Mouse (Mus musculus): Measurements from ENCODE around the gene Ctdsp2. TPM values are rescaled to one million over a fixed set of nuclear protein-coding genes. Genes with fewer than 3 reads are reported as not detected.

Ctdsp2 gene
- polyA plus RNA-seq (2012; rRNA removed): 179 and 182 TPM in 2 replicates

DNA sequence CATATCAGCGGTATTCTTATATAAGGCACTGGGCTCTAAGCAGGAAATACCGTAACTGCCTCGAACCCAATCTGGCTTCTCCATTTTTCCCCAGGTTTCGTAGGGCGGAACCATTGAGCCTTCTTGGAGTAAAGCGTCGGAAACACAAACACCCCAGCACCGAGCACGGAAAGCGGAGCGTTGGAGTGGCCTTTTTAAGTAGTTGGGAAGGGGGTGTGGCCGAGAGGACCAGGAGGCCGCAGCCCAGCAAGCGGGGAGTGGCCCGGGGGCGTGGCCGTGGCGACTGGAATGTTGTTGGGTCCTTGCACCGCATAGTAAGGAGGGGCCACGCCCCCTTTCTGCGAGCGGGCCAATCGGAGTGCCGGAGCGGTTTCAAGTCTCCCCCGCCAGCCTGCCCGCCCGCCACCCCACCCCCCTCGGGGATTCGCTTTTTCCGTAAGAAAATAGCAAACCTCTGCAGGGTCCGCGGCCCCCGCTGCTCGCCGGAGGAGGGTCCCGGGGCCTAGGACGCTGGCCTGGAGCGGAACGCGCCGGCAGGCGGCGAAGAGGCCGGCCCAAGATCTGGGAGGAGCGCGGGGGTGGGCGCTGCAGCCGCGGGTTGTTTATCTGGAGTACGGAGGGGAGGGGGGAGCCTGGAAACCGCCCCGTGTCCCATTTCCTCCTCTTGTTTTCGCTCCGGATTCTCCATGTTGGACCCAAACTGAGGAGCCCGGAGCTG is at the start of gene Ctdsp2:
TSS of gene Ctdsp2 (plus strand) at position 441 of the 718 bp plus-strand sequence.
- Histone ChIP-seq H3K4me1 (replicated peaks; ENCODE audit: control insufficient read depth, insufficient read depth, low read length) (peaks cover 38% of the 10 kb centered on the region), H3K4me3 (ENCODE audit: control insufficient read depth, insufficient read depth, low read length) (peak within 1 kb of the TSS; percentile 81), H3K27ac (ENCODE audit: control insufficient read depth, insufficient read depth, low read length) (peak within 1 kb of the TSS; percentile 52), H3K27me3 (ENCODE audit: control insufficient read depth, insufficient read depth, low read length) (no peaks in the 10 kb centered on the region), H3K36me3 (ENCODE audit: control insufficient read depth, insufficient read depth, low read length) (no peaks in the 10 kb centered on the region)
- peak; percentile 98 for DNase-seq
- 0 out of 2 replicates have a peak, but pooled peaks have one; percentile 14 for TF ChIP-seq CTCF (IDR thresholded peaks at IDR 0.05; ENCODE audit: borderline replicate concordance, control insufficient read depth, extremely low read depth, insufficient read depth, low read length, poor library complexity)
- TF ChIP-seq POLR2A (IDR thresholded peaks at IDR 0.05; ENCODE audit: control insufficient read depth, extremely low read depth, insufficient read depth, low read length, poor library complexity): peak; percentile 53; the same call in 1 of the 2 replicates
- 1% methylated on average over 56 of the region's 56 CpGs for WGBS

DNA sequence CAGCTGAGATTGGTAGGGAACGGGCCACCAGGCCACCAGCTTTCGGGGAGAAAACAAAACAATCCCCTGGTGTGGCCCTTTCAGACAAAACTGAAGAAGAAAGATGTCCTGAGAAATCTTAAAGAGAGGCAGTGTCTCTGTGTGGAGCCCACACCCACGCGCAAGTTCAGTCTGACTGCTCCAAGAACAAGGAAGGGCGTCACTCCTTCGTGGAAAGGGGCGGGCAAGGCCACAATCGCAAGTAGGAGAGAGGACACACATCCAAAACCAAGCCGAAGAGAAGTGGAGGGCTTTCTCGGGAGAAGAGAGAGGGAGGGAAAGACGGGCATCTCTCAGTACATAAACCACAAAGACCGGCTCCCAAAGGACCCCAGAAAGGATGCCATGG is 49.7 kb upstream of the Ctdsp2 start:
- peaks cover 11% of the 10 kb centered on the region; the same call in 1 of the 2 replicates for H3K27me3 ChIP-seq (ENCODE audit: control insufficient read depth, insufficient read depth, low read length)
- WGBS: 56% methylated on average over 12 of the region's 12 CpGs
- H3K36me3 ChIP-seq (ENCODE audit: control insufficient read depth, insufficient read depth, low read length): no peaks in the 10 kb centered on the region
- peak overlapping the region; percentile 45; the same call in 1 of the 2 replicates for H3K27ac ChIP-seq (ENCODE audit: control insufficient read depth, insufficient read depth, low read length)
- TF ChIP-seq POLR2A (IDR thresholded peaks at IDR 0.05; ENCODE audit: control insufficient read depth, extremely low read depth, insufficient read depth, low read length, poor library complexity) (no peak), CTCF (IDR thresholded peaks at IDR 0.05; ENCODE audit: borderline replicate concordance, control insufficient read depth, extremely low read depth, insufficient read depth, low read length, poor library complexity) (no peak)
- no peak for DNase-seq
- H3K4me1 ChIP-seq (replicated peaks; ENCODE audit: control insufficient read depth, insufficient read depth, low read length): no peaks in the 10 kb centered on the region
- H3K4me3 ChIP-seq (ENCODE audit: control insufficient read depth, insufficient read depth, low read length): peak overlapping the region; percentile 25; the same call in 1 of the 2 replicates

DNA sequence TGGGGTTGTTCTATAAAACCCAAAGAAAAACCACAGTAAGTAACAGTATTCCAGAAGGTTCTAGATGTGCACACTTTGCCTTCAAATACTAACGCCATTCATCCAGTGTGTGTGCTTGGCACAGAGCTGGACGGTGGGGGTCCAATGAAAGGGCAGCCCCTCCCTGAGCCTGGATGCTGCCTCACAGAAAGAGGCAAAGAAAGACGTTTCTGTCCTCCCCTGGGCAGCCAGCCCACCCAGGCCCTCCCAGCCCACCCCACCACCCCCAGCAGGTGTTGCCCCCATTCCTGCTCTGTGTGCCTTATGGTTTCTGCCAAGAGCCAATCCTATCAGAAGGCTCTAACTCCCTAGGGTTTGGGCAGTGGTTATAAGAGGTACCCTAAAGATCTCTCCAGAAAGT is 49.0 kb upstream of the Ctdsp2 start:
- H3K36me3 ChIP-seq (ENCODE audit: control insufficient read depth, insufficient read depth, low read length): no peaks in the 10 kb centered on the region
- whole genome bisulfite sequencing: 84% methylated on average over 3 of the region's 3 CpGs
- H3K4me3 ChIP-seq (ENCODE audit: control insufficient read depth, insufficient read depth, low read length): no peak overlapping the region
- DNase-seq: no peak
- peaks cover 11% of the 10 kb centered on the region; the same call in 1 of the 2 replicates for H3K27me3 ChIP-seq (ENCODE audit: control insufficient read depth, insufficient read depth, low read length)
- TF ChIP-seq CTCF (IDR thresholded peaks at IDR 0.05; ENCODE audit: borderline replicate concordance, control insufficient read depth, extremely low read depth, insufficient read depth, low read length, poor library complexity) (no peak), POLR2A (IDR thresholded peaks at IDR 0.05; ENCODE audit: control insufficient read depth, extremely low read depth, insufficient read depth, low read length, poor library complexity) (no peak)
- no peaks in the 10 kb centered on the region for H3K4me1 ChIP-seq (replicated peaks; ENCODE audit: control insufficient read depth, insufficient read depth, low read length)
- no peak overlapping the region for H3K27ac ChIP-seq (ENCODE audit: control insufficient read depth, insufficient read depth, low read length)

DNA sequence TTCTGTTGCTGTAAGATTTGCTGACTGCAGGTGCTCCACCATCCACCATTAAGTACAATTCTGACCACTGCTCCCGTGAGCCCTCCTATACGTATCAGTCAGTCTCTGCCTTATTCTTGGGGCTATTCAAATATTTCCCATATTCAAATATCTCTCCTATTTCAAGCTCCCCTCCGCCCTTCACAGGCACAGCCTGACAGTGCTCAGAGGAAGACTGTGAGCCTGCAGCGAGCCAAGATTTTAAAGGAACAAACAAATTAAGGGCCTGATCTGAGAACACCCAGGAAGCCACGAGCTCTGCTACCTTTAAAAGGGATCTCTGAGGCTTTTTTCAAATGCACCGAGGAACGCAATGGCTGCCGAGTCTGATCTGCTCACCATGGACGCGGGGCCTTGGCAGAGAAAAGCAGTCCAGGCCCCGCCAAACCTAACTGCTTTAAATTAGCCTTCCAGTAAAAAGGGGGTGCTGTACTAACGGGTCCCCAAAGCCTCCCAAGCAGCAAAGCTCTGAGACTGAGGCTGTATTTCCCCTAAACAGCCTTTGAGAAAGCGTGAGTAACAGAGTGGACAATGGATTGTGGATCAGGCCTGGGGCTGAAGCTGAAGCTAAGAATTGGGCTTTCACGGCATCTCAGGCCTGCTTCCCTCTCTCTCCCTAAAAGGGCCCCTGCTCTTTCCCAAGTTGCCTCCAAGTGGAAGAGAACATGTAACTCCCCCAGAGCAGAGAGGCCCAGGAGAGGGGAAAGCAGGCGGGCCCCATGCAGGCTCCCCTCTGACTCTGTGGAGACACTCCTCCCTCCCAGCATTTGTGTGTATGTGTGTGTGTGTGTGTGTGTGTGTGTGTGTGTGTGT is 48.0 kb upstream of the Ctdsp2 start:
- peaks cover 9% of the 10 kb centered on the region for H3K4me1 ChIP-seq (replicated peaks; ENCODE audit: control insufficient read depth, insufficient read depth, low read length)
- TF ChIP-seq POLR2A (IDR thresholded peaks at IDR 0.05; ENCODE audit: control insufficient read depth, extremely low read depth, insufficient read depth, low read length, poor library complexity) (no peak), CTCF (IDR thresholded peaks at IDR 0.05; ENCODE audit: borderline replicate concordance, control insufficient read depth, extremely low read depth, insufficient read depth, low read length, poor library complexity) (no peak)
- no peak for DNase-seq
- no peak overlapping the region for H3K27ac ChIP-seq (ENCODE audit: control insufficient read depth, insufficient read depth, low read length)
- peaks cover 11% of the 10 kb centered on the region; the same call in 1 of the 2 replicates for H3K27me3 ChIP-seq (ENCODE audit: control insufficient read depth, insufficient read depth, low read length)
- WGBS: 81% methylated on average over 15 of the region's 15 CpGs
- no peak overlapping the region for H3K4me3 ChIP-seq (ENCODE audit: control insufficient read depth, insufficient read depth, low read length)
- H3K36me3 ChIP-seq (ENCODE audit: control insufficient read depth, insufficient read depth, low read length): no peaks in the 10 kb centered on the region

DNA sequence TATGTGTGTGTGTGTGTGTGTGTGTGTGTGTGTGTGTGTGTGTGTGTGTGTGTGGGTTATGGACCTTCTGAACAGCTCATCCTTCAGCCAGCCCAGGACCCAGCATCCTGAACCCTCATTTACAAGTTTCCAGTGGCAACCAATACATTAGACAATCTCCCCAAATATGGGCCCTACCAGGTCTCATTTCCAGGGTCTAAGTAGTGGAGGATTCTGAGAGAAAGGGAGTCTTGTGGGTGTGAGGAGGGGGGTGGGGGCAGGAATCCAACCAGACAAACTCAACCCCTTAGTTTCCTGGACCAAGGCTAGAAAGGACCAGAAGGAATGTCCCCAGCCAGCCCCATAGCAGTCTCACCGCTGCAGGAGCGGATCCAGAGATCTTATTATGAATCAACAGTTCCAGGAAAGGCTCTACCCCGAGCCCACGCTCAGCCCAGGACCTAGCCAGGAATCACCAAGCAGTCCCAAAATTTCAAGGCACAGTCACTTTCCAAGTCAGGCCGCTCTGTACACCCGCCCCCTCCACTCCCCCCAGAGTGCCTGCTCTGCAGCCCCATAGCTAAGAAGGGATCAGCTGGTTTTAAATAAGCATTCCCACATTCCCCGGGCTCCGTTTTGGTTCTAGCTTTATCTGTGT is 47.3 kb upstream of the Ctdsp2 start:
- peaks cover 11% of the 10 kb centered on the region; the same call in 1 of the 2 replicates for H3K27me3 ChIP-seq (ENCODE audit: control insufficient read depth, insufficient read depth, low read length)

DNA sequence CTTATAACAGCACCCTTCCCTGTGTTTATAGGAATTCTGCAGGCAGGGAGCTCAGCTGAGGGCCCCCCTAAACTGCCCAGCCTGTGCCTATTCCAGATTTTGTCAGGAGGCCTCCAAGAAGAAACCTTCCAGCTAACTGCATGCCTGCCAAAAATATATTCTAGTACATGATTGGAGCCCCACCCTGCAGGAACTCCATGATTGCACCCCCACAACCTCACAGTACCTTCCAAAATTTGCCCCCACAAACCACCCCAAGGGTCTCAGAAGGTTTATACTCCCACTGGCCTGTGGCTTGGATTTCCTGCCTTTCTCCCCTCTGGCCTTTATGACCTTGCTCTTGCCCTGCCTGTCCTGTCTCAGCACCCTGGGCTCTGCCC is 46.8 kb upstream of the Ctdsp2 start:
- no peak for DNase-seq
- no peak overlapping the region for H3K4me3 ChIP-seq (ENCODE audit: control insufficient read depth, insufficient read depth, low read length)
- H3K27me3 ChIP-seq (ENCODE audit: control insufficient read depth, insufficient read depth, low read length): peaks cover 11% of the 10 kb centered on the region; the same call in 1 of the 2 replicates
- H3K27ac ChIP-seq (ENCODE audit: control insufficient read depth, insufficient read depth, low read length): no peak overlapping the region
- TF ChIP-seq POLR2A (IDR thresholded peaks at IDR 0.05; ENCODE audit: control insufficient read depth, extremely low read depth, insufficient read depth, low read length, poor library complexity) (no peak), CTCF (IDR thresholded peaks at IDR 0.05; ENCODE audit: borderline replicate concordance, control insufficient read depth, extremely low read depth, insufficient read depth, low read length, poor library complexity) (no peak)
- no peaks in the 10 kb centered on the region for H3K36me3 ChIP-seq (ENCODE audit: control insufficient read depth, insufficient read depth, low read length)
- peaks cover 15% of the 10 kb centered on the region for H3K4me1 ChIP-seq (replicated peaks; ENCODE audit: control insufficient read depth, insufficient read depth, low read length)

More for the DNA sequence above, 47.3 kb upstream of the Ctdsp2 start:
- no peak overlapping the region for H3K27ac ChIP-seq (ENCODE audit: control insufficient read depth, insufficient read depth, low read length)
- no peak overlapping the region for H3K4me3 ChIP-seq (ENCODE audit: control insufficient read depth, insufficient read depth, low read length)
- peaks cover 15% of the 10 kb centered on the region for H3K4me1 ChIP-seq (replicated peaks; ENCODE audit: control insufficient read depth, insufficient read depth, low read length)
- H3K36me3 ChIP-seq (ENCODE audit: control insufficient read depth, insufficient read depth, low read length): no peaks in the 10 kb centered on the region
- DNase-seq: no peak
- 93% methylated on average over 8 of the region's 8 CpGs for WGBS
- TF ChIP-seq CTCF (IDR thresholded peaks at IDR 0.05; ENCODE audit: borderline replicate concordance, control insufficient read depth, extremely low read depth, insufficient read depth, low read length, poor library complexity) (no peak), POLR2A (IDR thresholded peaks at IDR 0.05; ENCODE audit: control insufficient read depth, extremely low read depth, insufficient read depth, low read length, poor library complexity) (no peak)

Data from thymus, adult 2 months (tissue).